Mouse (Mus musculus): ENCODE measurements around the gene Sp6. TPM values are rescaled to one million over a fixed set of nuclear protein-coding genes. Genes with fewer than 3 reads are reported as not detected.

Gene Sp6
- 27.1 and 30.4 TPM in 2 replicates for polyA plus RNA-seq (2015; fragmentation: Nextera tagmentation; extraction: Ambion mirVana)

GRCm38 (mm10) chr11:97013121-97013670, at the start of gene Sp6:
Gene Sp6, plus strand, starts transcription at chr11:97013394.
- 28% methylated on average over 8 of the region's 8 CpGs for WGBS
- peaks cover 67% of the 10 kb centered on the region for H3K27me3 ChIP-seq
- ATAC-seq (ENCODE audit: insufficient number of reproducible peaks, low FRiP score, low TSS enrichment, low read depth) = no peak

GRCm38 (mm10) chr11:96963580-96963979, 49.6 kb upstream of the Sp6 start:
- no peak overlapping the region for H3K4me3 ChIP-seq
- no peaks in the 10 kb centered on the region for H3K27me3 ChIP-seq
- WGBS = 10% methylated on average over 8 of the region's 8 CpGs
- no peak overlapping the region for H3K9ac ChIP-seq
- H3K9me3 ChIP-seq = no peaks in the 10 kb centered on the region
- H3K4me2 ChIP-seq = no peak overlapping the region
- peak; percentile 58 for ATAC-seq (ENCODE audit: insufficient number of reproducible peaks, low FRiP score, low TSS enrichment, low read depth)
- no peak overlapping the region for H3K27ac ChIP-seq
- H3K36me3 ChIP-seq = peaks cover 50% of the 10 kb centered on the region
- H3K4me1 ChIP-seq = peaks cover 5% of the 10 kb centered on the region; the same call in 1 of the 2 replicates

More at GRCm38 (mm10) chr11:97013121-97013670, at the start of gene Sp6:
- H3K4me1 ChIP-seq = peaks cover 11% of the 10 kb centered on the region
- H3K4me3 ChIP-seq = no peak within 1 kb of the TSS
- H3K27ac ChIP-seq = no peak within 1 kb of the TSS
- no peak within 1 kb of the TSS for H3K4me2 ChIP-seq
- H3K9ac ChIP-seq = no peak within 1 kb of the TSS
- no peaks in the 10 kb centered on the region for H3K36me3 ChIP-seq
- H3K9me3 ChIP-seq = no peaks in the 10 kb centered on the region

GRCm38 (mm10) chr11:96966172-96966571, 47.0 kb upstream of the Sp6 start:
- Histone ChIP-seq H3K4me1 (peaks cover 30% of the 10 kb centered on the region), H3K9ac (no peak overlapping the region), H3K4me3 (no peak overlapping the region), H3K27me3 (no peaks in the 10 kb centered on the region), H3K36me3 (peaks cover 25% of the 10 kb centered on the region), H3K9me3 (no peaks in the 10 kb centered on the region), H3K27ac (no peak overlapping the region), H3K4me2 (no peak overlapping the region)
- WGBS = 82% methylated on average over 3 of the region's 3 CpGs
- no peak for ATAC-seq (ENCODE audit: insufficient number of reproducible peaks, low FRiP score, low TSS enrichment, low read depth)

- H3K27me3 ChIP-seq = no peaks in the 10 kb centered on the region
- peaks cover 17% of the 10 kb centered on the region; the same call in 1 of the 2 replicates for H3K36me3 ChIP-seq
- WGBS = 88% methylated on average over 13 of the region's 13 CpGs
- no peak for ATAC-seq (ENCODE audit: insufficient number of reproducible peaks, low FRiP score, low TSS enrichment, low read depth)
- no peak overlapping the region for H3K4me2 ChIP-seq
- H3K27ac ChIP-seq = peak overlapping the region; percentile 33
- no peak overlapping the region for H3K9ac ChIP-seq
- no peak overlapping the region for H3K4me3 ChIP-seq
- H3K4me1 ChIP-seq = peaks cover 34% of the 10 kb centered on the region
- H3K9me3 ChIP-seq = no peaks in the 10 kb centered on the region
Observed at GRCm38 (mm10) chr11:96966914-96967543, 46.2 kb upstream of the Sp6 start.

- no peaks in the 10 kb centered on the region for H3K27me3 ChIP-seq
- no peak for ATAC-seq (ENCODE audit: insufficient number of reproducible peaks, low FRiP score, low TSS enrichment, low read depth)
- 80% methylated on average over 11 of the region's 11 CpGs for WGBS
- no peak overlapping the region for H3K9ac ChIP-seq
- peak overlapping the region; percentile 77 for H3K27ac ChIP-seq
- no peaks in the 10 kb centered on the region for H3K9me3 ChIP-seq
- peaks cover 10% of the 10 kb centered on the region; the same call in 1 of the 2 replicates for H3K36me3 ChIP-seq
- H3K4me1 ChIP-seq = peaks cover 39% of the 10 kb centered on the region
- H3K4me2 ChIP-seq = no peak overlapping the region
- H3K4me3 ChIP-seq = no peak overlapping the region
Observed at GRCm38 (mm10) chr11:96967544-96968269, 45.5 kb upstream of the Sp6 start.

GRCm38 (mm10) chr11:96968476-96968875, 44.7 kb upstream of the Sp6 start:
- peaks cover 43% of the 10 kb centered on the region for H3K4me1 ChIP-seq
- no peak for ATAC-seq (ENCODE audit: insufficient number of reproducible peaks, low FRiP score, low TSS enrichment, low read depth)
- peak overlapping the region; percentile 77 for H3K27ac ChIP-seq
- no peaks in the 10 kb centered on the region for H3K27me3 ChIP-seq
- H3K4me2 ChIP-seq = no peak overlapping the region
- WGBS = 56% methylated on average over 6 of the region's 6 CpGs
- H3K36me3 ChIP-seq = peaks cover 7% of the 10 kb centered on the region; the same call in 1 of the 2 replicates
- H3K9ac ChIP-seq = no peak overlapping the region
- H3K4me3 ChIP-seq = no peak overlapping the region
- no peaks in the 10 kb centered on the region for H3K9me3 ChIP-seq

- peak; percentile 21 for ATAC-seq (ENCODE audit: insufficient number of reproducible peaks, low FRiP score, low TSS enrichment, low read depth)
- Histone ChIP-seq H3K4me2 (no peak overlapping the region), H3K9me3 (no peaks in the 10 kb centered on the region), H3K4me1 (peaks cover 52% of the 10 kb centered on the region), H3K36me3 (peaks cover 4% of the 10 kb centered on the region; the same call in 1 of the 2 replicates), H3K4me3 (no peak overlapping the region), H3K27me3 (no peaks in the 10 kb centered on the region), H3K27ac (peak overlapping the region; percentile 77), H3K9ac (no peak overlapping the region)
- 72% methylated on average over 5 of the region's 5 CpGs for WGBS
Observed at GRCm38 (mm10) chr11:96969280-96969722, 43.9 kb upstream of the Sp6 start.

GRCm38 (mm10) chr11:96969746-96970145, 43.4 kb upstream of the Sp6 start:
- peaks cover 52% of the 10 kb centered on the region for H3K4me1 ChIP-seq
- H3K4me3 ChIP-seq = no peak overlapping the region
- WGBS = 27% methylated on average over 1 of the region's 1 CpGs
- ATAC-seq (ENCODE audit: insufficient number of reproducible peaks, low FRiP score, low TSS enrichment, low read depth) = peak; percentile 71
- no peak overlapping the region for H3K4me2 ChIP-seq
- no peaks in the 10 kb centered on the region for H3K27me3 ChIP-seq
- peak overlapping the region; percentile 77 for H3K27ac ChIP-seq
- H3K9ac ChIP-seq = 0 out of 2 replicates have a peak overlapping the region, but pooled peaks have one; percentile 2
- no peaks in the 10 kb centered on the region for H3K9me3 ChIP-seq
- 0 out of 2 replicates have a peak, but pooled peaks cover under 1% of the 10 kb centered on the region for H3K36me3 ChIP-seq

- Histone ChIP-seq H3K4me2 (no peak overlapping the region), H3K36me3 (no peaks in the 10 kb centered on the region), H3K4me1 (peaks cover 55% of the 10 kb centered on the region), H3K27me3 (no peaks in the 10 kb centered on the region), H3K4me3 (no peak overlapping the region), H3K9ac (0 out of 2 replicates have a peak overlapping the region, but pooled peaks have one; percentile 2), H3K9me3 (no peaks in the 10 kb centered on the region), H3K27ac (peak overlapping the region; percentile 77)
- ATAC-seq (ENCODE audit: insufficient number of reproducible peaks, low FRiP score, low TSS enrichment, low read depth) = no peak
- WGBS = 56% methylated on average over 3 of the region's 3 CpGs
Observed at GRCm38 (mm10) chr11:96970341-96970740, 42.9 kb upstream of the Sp6 start.

- Histone ChIP-seq H3K27me3 (no peaks in the 10 kb centered on the region), H3K9me3 (no peaks in the 10 kb centered on the region), H3K27ac (peak overlapping the region; percentile 47), H3K9ac (no peak overlapping the region), H3K4me1 (peaks cover 65% of the 10 kb centered on the region), H3K4me3 (no peak overlapping the region), H3K4me2 (no peak overlapping the region), H3K36me3 (no peaks in the 10 kb centered on the region)
- no peak for ATAC-seq (ENCODE audit: insufficient number of reproducible peaks, low FRiP score, low TSS enrichment, low read depth)
- WGBS = 60% methylated on average over 5 of the region's 5 CpGs
Observed at GRCm38 (mm10) chr11:96972906-96973305, 40.3 kb upstream of the Sp6 start.

- peaks cover 67% of the 10 kb centered on the region for H3K4me1 ChIP-seq
- H3K27me3 ChIP-seq = no peaks in the 10 kb centered on the region
- H3K9me3 ChIP-seq = no peaks in the 10 kb centered on the region
- no peak for ATAC-seq (ENCODE audit: insufficient number of reproducible peaks, low FRiP score, low TSS enrichment, low read depth)
- no peak overlapping the region for H3K4me2 ChIP-seq
- H3K4me3 ChIP-seq = no peak overlapping the region
- WGBS = 78% methylated on average over 5 of the region's 5 CpGs
- peak overlapping the region; percentile 47 for H3K27ac ChIP-seq
- H3K36me3 ChIP-seq = no peaks in the 10 kb centered on the region
- no peak overlapping the region for H3K9ac ChIP-seq
Observed at GRCm38 (mm10) chr11:96973426-96973964, 39.7 kb upstream of the Sp6 start.
